Mouse (Mus musculus) liver, adult 2 months (tissue): ENCODE data around the gene Cfd. TPM values are rescaled to one million over a fixed set of nuclear protein-coding genes. Genes with fewer than 3 reads are reported as not detected.
"Not testable (repeated sequence)": the region's sequence is repeated elsewhere in the genome, so short reads cannot be mapped to it uniquely, and the experiment has no call there.

Source experiments
- DNase-seq: peaks from one replicate; pipeline ENCODE4 v3.0.0-alpha.2; 2011; ENCODE audit warnings: low read depth, low spot score; ENCODE audit errors: extremely low read depth
- H3K27ac ChIP-seq: fragments of 200-500 bp; replicated peaks from 2 replicates; pipeline ENCODE4 v1.5.1; 2012; ENCODE audit warnings: low read depth, mild to moderate bottlenecking, control low read depth, inconsistent platforms, low read length; ENCODE audit not compliant: insufficient read depth
- H3K27me3 ChIP-seq: fragments of 200-500 bp; 2 replicates; pipeline ENCODE4 v1.6.1; 2012; ENCODE audit warnings: mild to moderate bottlenecking, moderate library complexity, low read length, inconsistent platforms; ENCODE audit not compliant: control insufficient read depth, insufficient read depth
- H3K36me3 ChIP-seq: fragments of 200-500 bp; 2 replicates; pipeline ENCODE4 v1.6.1; 2012; ENCODE audit warnings: low read length, inconsistent platforms; ENCODE audit not compliant: control insufficient read depth, insufficient read depth
- H3K4me1 ChIP-seq: fragments of 200-500 bp; 2 replicates; pipeline ENCODE4 v1.6.1; 2011; ENCODE audit warnings: low read length; ENCODE audit not compliant: control insufficient read depth, insufficient read depth
- H3K4me3 ChIP-seq: fragments of 200-500 bp; 2 replicates; pipeline ENCODE4 v1.5.1; 2011; ENCODE audit warnings: low read depth, mild to moderate bottlenecking, control low read depth, low read length, moderate library complexity; ENCODE audit not compliant: insufficient read depth
- H3K79me2 ChIP-seq: fragments of 200-500 bp; 2 replicates; pipeline ENCODE4 v1.6.1; 2012; ENCODE audit warnings: inconsistent platforms, mild to moderate bottlenecking, low read length, moderate library complexity; ENCODE audit not compliant: control insufficient read depth, insufficient read depth
- H3K9ac ChIP-seq: fragments of 200-500 bp; 2 replicates; pipeline ENCODE4 v1.6.1; 2012; ENCODE audit warnings: low read depth, mild to moderate bottlenecking, control low read depth, inconsistent platforms, low read length
- CTCF ChIP-seq: fragments of 200-500 bp; IDR thresholded peaks from 2 replicates; pipeline ENCODE4 v1.5.1; 2011; ENCODE audit warnings: low read depth, low read length, control low read depth
- POLR2A ChIP-seq: fragments of 200-500 bp; IDR thresholded peaks from 2 replicates; pipeline ENCODE4 v1.6.1; 2011; ENCODE audit warnings: low read length, control low read depth; ENCODE audit not compliant: insufficient read depth; ENCODE audit errors: extremely low read depth
- WGBS: fragments of 180-500 bp; shearing (Covaris S2); methylation state at CpG from one replicate; pipeline ENCODE4 v1.1.7; 2018; 5-methylcytosine and 5-hydroxymethylcytosine counted together
- polyA plus RNA-seq: library from polyadenylated mRNA; depleted of rRNA; stranded (reverse); fragments of >200 nt; gene quantifications from 2 replicates; pipeline ENCODE4 v1.2.3, GENCODE M21; 2012
- total RNA-seq: library from RNA; depleted of rRNA; stranded (reverse); fragments of >200 nt; gene quantifications from 2 replicates; pipeline ENCODE4 v1.2.3, GENCODE M21; 2014

Gene Cfd
- total and polyA plus RNA-seq, 2 experiments, result 0.37 to 5.7 TPM

GRCm38 (mm10) chr10:79880721-79881120 is 9.9 kb upstream of the Cfd start:
- peaks cover 17% of the 10 kb centered on the region for H3K4me1 ChIP-seq

GRCm38 (mm10) chr10:79881981-79882380 is 8.7 kb upstream of the Cfd start:
- DNase-seq, result no peak
- peaks cover 22% of the 10 kb centered on the region for H3K4me1 ChIP-seq
- TF ChIP-seq CTCF, result no peak
- no peak for TF ChIP-seq POLR2A
- H3K9ac ChIP-seq, result no peak overlapping the region; the same call in 1 of the 2 replicates
- H3K27me3 ChIP-seq, result no peaks in the 10 kb centered on the region
- no peak overlapping the region for H3K4me3 ChIP-seq
- H3K36me3 ChIP-seq, result no peaks in the 10 kb centered on the region
- H3K79me2 ChIP-seq, result no peaks in the 10 kb centered on the region
- no peak overlapping the region for H3K27ac ChIP-seq
- WGBS, result 45% methylated on average over 22 of the region's 22 CpGs

More at GRCm38 (mm10) chr10:79880721-79881120, 9.9 kb upstream of the Cfd start:
- WGBS, result 15% methylated on average over 9 of the region's 9 CpGs
- no peak overlapping the region for H3K9ac ChIP-seq
- DNase-seq, result peak; percentile 55
- no peaks in the 10 kb centered on the region for H3K79me2 ChIP-seq
- no peaks in the 10 kb centered on the region for H3K27me3 ChIP-seq
- H3K27ac ChIP-seq, result no peak overlapping the region
- no peaks in the 10 kb centered on the region for H3K36me3 ChIP-seq
- H3K4me3 ChIP-seq, result no peak overlapping the region
- no peak for TF ChIP-seq CTCF
- TF ChIP-seq POLR2A, result no peak

GRCm38 (mm10) chr10:79883297-79884084 is 7.2 kb upstream of the Cfd start:
- peak; percentile 71 for DNase-seq
- H3K27me3 ChIP-seq, result no peaks in the 10 kb centered on the region
- peaks cover 20% of the 10 kb centered on the region for H3K4me1 ChIP-seq
- H3K9ac ChIP-seq, result no peak overlapping the region
- no peaks in the 10 kb centered on the region for H3K79me2 ChIP-seq
- 23% methylated on average over 22 of the region's 22 CpGs for WGBS
- peak overlapping the region; percentile 36 for H3K27ac ChIP-seq
- H3K36me3 ChIP-seq, result no peaks in the 10 kb centered on the region
- no peak overlapping the region for H3K4me3 ChIP-seq
- TF ChIP-seq POLR2A, result no peak
- peak; percentile 85 for TF ChIP-seq CTCF

GRCm38 (mm10) chr10:79884446-79884845 is 6.2 kb upstream of the Cfd start:
- no peaks in the 10 kb centered on the region for H3K36me3 ChIP-seq
- no peaks in the 10 kb centered on the region for H3K79me2 ChIP-seq
- H3K27ac ChIP-seq, result peak overlapping the region; percentile 36
- no peaks in the 10 kb centered on the region for H3K27me3 ChIP-seq
- no peak overlapping the region for H3K4me3 ChIP-seq
- TF ChIP-seq POLR2A (no peak), CTCF (no peak)
- H3K4me1 ChIP-seq, result peaks cover 22% of the 10 kb centered on the region
- 21% methylated on average over 4 of the region's 4 CpGs for WGBS
- no peak overlapping the region for H3K9ac ChIP-seq
- DNase-seq, result peak; percentile 89

- WGBS, result 16% methylated on average over 3 of the region's 3 CpGs
- H3K9ac ChIP-seq, H3K79me2 ChIP-seq, H3K36me3 ChIP-seq, H3K27me3 ChIP-seq, H3K4me3 ChIP-seq: not testable (repeated sequence)
- DNase-seq, result peak; percentile 35
- peak overlapping the region; percentile 40 for H3K27ac ChIP-seq
- peaks cover 22% of the 10 kb centered on the region for H3K4me1 ChIP-seq
Observed at GRCm38 (mm10) chr10:79884938-79885337, 5.7 kb upstream of the Cfd start.

GRCm38 (mm10) chr10:79886054-79886453 is 4.6 kb upstream of the Cfd start, which contains the start of gene Elane:
Gene Elane, plus strand, starts transcription at chr10:79886247.
- Histone ChIP-seq H3K36me3 (no peaks in the 10 kb centered on the region), H3K27me3 (no peaks in the 10 kb centered on the region), H3K27ac (peak within 1 kb of the TSS; percentile 40), H3K4me3 (no peak within 1 kb of the TSS), H3K4me1 (peaks cover 22% of the 10 kb centered on the region), H3K9ac (no peak within 1 kb of the TSS), H3K79me2 (no peaks in the 10 kb centered on the region)
- 28% methylated on average over 6 of the region's 6 CpGs for WGBS
- DNase-seq, result peak; percentile 85
- TF ChIP-seq CTCF, result no peak
- no peak for TF ChIP-seq POLR2A
